Mouse (Mus musculus) ES-CJ7 (cell line): ENCODE measurements around the gene Taf5.
A peak's percentile ranks its signal among the peaks of the same experiment; 100 is the strongest.

Source experiments
- DNase-seq: peaks from one replicate; pipeline ENCODE4 v3.0.0; 2011; ENCODE audit warnings: low read depth, low spot score

The Taf5 gene

DNA sequence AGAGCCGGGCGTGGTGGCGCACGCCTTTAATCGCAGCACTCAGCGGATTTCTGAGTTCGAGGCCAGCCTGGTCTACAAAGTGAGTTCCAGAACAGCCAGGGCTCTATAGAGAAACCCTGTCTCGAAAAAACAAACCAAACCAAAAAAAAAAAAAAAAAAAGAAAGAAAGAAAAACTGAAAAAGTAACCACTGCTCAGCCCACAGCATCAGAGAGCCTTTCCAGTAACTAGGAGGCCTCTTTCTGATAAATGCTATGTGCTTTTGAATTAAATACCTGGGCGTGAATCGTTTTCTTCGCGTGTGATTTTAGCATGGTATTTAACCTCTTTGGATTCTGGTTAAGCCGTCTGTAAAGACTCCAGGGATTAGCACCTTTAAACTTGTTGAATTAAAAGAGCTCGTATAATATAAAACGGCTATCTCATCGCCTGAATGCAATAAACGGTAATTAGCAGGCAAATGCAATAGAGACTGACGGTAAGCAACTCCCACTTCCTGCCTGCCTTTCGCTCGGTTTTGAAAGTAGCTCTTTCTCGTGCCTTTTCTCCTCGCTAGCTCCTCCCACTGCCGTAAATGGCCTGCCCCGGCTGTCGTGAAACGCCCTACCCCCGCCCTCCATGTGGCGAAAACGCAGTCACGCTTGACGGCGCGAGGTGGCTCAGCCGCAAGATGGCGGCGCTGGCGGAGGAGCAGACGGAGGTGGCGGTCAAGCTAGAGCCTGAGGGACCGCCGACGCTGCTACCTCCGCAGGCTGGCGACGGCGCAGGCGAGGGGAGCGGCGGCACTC, at the start of gene Taf5:
Gene Taf5, plus strand, starts transcription at position 651 of the 787 bp plus-strand sequence.
- DNase-seq: peak; percentile 99

DNA sequence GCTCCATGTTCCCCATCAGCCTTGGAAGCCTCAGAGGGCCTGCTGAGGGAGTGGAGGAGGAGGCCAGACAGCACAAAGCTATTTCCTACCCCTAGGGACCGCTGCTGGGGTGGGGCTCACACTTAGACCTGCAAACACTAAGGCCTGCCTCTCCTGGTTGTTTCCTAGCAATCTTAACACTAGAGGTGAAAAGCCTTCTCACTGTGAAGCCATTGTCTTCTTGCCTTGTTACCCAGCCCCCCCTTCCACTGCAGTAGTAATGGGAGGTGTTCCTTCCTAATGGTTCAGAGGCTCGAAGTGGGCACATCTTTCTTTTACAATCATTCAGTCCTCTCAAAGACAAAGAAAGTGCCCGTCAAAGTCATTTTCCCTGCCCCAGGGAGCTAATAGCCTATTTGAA, 49.7 kb upstream of the Taf5 start:
- peak; percentile 90 for DNase-seq

DNA sequence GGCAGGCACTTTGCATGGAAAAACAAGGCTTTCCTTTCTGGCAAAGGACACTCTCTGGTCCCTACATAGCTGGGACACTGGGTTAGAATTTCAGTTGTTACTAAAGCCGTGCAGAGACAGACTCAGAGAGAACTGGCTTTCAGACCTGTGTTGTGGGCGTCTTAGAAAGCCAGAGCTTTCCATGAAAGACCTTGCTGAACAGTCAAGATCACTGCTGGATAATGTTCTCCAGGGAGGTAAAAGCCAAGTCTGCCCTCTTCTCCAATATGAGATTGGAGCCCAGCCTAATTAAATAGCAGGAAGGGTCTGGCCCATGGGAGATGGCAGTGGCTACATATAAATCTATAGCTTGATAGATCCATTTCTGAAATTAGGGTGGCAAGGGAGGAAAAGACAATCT, 49.2 kb upstream of the Taf5 start:
- no peak for DNase-seq

DNA sequence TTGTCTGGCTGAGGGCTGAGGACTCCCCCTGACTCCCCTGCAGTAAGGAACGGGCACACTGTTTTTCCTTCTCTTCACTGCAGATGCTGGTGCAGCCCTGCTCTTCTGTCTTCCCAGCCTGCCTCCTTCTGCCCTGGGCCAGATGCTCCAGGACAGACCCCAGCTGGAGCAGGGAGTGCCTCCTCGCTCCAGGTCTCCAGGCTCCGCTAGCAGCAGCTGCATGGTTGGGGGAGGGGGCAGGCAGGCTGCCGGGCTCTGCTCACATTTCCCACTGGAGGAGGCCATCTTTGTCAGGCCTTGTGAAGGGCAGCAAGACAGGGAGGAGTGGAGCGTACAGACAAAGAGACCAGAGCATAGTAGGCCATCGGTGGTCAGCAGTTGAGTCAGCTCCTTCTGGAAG, 48.2 kb upstream of the Taf5 start:
- peak; percentile 87 for DNase-seq

DNA sequence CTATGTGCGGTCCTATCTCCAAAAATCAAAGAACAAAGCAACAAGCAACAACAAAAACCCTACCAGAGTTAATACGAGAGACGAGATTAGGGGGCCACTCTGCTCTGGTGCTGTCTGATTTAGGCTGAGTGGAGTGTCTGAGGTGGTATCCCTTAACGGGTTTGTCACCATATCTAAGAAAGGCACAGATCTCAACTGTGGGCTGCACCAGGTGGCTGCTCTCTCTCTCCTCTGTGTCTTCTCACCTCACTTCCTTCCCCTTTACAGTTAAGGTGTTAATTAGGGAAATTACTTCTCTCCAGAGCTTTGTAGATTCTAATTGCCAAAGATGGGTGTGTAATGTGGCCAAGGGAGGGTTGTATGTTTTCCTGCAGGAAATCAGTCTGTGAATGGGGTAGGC, 44.8 kb upstream of the Taf5 start:
- no peak for DNase-seq

DNA sequence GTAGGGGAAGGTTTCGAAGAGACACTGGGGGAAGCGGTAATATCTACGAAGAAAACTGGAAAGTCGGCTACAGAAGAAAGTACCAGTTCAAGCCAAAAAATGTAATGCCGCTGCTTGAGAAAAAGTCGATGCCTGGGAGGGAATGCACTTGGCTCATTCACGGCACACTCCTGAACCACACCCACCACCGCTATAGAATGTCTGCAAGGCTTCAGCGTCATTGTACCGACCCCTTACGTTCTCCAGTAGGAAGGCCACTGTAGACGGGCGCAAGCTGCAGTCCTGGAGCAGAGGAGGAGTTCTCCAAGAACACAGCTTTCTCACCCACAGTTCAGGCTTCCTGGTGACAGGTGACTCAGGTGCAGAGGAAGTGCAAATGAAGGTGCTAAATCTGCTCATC, 44.0 kb upstream of the Taf5 start:
- peak; percentile 62 for DNase-seq

DNA sequence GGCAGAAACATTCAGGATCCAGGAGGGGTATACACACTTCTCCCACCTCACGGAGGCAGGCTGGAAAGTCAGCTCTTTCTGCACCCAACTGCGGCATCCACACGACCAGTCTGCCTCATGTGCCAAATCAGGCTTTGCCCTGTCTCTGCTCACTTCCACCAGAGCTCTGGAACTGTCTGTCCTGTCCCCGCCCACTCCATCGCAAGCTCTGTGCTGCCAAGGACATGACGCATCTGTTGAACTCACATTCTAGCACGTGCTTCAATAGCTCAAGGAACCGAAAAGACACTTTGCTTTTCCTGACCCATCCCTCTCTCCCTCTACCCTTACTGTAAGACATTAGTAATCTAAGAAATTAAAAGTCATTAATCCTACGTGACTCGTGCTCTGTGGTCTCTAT, 42.6 kb upstream of the Taf5 start:
- peak; percentile 20 for DNase-seq

DNA sequence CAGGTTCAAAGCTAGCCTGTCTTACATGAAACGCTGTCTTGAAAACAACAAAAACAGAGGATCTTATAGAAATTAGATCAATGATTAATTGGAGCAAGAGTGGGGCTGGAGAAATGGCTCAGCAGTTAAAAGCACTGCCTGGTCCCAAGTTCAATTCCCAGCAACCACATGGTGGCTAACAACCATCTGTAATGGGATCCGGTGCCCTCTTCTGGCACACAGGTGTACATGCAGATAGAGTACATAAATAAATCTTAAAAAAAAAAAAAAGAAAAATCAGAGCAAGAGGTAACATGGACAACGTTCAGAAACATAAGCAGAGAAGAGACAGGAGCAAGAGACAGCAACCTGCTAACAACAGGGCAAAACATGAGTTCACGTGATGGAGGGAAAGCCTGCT, 41.0 kb upstream of the Taf5 start:
- peak; percentile 39 for DNase-seq

DNA sequence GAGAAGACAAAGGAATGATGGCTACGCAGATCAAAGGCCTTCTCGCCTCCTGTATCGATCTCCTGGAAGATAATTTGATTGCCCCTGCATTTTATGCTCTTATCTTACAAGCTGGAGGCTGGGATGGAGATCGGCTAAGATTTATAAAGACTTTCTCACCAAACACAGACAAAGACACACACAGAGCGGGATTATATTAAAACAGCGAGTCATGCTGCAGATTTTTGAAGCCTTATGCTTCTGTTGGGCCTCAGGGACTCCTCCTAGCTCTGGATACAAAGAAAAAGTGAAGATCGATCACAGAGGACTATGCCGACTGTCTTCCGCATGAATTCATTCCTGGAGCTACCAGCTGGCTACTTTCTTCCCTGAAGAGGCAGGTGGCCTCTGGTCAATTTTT, 37.8 kb upstream of the Taf5 start:
- DNase-seq: no peak

DNA sequence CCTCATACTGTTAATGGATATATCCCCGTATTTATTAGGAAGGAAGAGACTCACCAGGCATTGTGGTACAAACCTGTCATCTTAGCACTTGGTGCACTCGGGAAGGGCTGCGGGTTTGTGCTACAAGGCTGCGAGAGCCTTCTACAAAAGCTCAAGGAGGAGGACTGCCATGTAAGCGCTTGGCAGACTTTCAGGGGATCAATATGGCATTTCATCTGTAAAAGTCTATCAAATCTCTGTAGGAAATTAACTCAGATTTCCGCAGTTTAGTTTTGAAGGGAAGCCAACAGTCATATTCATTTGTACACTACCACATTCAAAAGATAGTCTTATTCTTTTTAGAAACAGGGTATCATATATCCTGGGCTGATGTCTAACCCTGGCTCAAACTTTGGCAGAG, 35.8 kb upstream of the Taf5 start:
- DNase-seq: no peak

DNA sequence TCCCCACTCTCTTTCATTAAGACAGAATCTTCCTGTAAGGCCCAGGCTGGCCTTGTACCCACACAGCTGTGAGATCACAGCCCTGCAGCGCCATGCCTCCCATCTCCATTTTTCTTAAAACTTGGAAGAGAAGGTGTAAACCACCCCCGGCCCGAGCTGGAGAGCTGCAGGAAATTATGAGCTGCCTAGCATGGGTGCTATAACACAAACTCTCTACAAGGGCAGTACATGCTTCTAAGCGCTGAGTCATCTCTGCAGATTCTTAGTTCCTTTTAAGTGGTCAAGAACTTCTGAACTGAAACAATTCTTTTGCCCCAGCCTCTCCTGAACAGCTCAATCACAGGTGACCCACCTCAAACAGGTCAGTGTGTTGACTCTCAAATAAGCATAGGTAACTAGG, 32.6 kb upstream of the Taf5 start:
- no peak for DNase-seq

DNA sequence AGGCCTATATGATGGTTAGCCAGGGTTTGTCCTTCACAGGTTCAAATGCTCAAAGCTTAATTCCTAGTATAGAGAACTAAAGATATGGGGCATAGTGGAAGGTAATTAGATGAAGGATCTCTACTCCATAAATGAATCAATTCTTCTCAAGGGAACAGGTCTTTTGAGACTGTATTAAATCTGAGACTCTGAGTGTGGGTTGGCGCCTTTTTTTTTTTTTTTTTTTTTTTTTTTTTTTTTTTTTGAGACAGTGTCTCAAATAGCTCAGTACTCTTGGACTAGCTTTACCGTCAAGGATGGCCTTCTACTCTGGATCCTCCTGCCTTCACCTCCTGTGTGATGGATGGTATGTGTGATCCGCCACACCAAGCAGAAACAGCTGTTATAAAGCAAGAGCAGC, 30.9 kb upstream of the Taf5 start:
- no peak for DNase-seq

DNA sequence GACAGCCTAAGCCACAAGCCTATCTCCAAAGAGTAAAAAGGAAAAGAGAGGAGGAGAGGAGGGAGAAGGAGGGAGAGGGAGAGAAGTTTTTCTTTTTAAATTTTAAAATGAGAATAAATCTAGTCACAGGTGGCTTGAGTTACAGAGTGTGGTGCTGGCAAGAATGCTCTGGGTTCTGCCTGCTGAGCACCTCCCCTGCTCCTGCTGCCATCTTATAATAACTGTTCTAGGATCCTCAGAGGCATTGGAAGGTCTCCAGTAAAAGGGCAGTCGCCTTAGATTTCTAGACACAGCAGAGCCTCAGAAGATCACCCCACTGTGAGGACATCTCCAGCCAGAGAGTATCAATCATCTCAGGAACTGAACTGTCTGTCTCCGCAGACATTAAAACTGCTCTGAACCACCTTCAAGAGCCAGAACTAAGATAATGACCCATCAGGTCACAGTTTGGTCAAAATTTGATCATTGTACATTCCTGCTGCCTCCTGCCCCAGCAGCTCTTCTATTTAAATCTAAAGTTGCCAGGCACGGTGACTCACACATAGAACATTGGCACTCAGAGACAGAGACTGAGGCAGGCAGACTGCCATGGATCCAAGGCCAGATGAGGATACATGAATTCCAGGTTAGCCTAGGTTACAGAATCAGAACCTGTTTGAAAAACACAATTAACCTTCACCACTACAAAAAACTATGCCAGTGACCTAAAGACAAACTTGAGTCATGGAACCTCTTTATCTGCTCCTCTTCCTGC, 26.6 kb upstream of the Taf5 start:
- no peak for DNase-seq

DNA sequence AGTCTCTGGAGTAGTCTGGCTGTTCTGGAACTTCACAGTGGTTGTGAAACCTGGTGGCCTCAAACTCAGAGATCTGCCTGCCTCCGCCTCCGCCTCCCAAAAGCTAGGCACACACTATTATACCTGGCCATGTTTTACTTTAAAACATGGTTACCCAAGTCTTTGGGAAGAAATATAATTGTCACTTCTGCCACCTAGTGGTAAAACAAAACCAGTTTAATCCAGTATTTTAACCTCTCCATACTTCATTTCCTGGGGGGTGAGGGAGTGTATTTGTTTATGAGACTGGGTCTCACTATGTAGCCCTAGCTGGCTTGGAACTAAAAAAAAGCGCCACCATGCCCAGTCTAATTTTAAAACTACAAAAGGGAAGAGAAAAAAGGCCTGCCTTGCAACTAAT, 23.9 kb upstream of the Taf5 start:
- no peak for DNase-seq

DNA sequence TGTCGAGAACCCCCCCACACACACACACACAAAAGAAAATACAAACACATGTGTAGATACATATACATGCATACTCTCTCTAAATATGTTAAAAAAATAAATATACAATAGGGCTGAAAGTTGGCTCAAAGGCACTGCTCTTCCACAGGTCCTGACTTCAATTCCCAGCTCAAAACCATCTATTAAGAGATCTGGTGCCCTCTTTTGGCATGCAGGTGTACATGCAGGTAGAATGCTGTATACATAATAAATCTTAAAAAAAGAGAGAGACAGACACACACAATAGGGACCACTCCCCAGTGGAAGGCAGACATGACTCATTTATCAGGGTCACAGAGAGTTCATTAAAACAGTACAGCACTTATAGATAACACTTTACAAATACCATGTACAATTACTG, 21.2 kb upstream of the Taf5 start:
- no peak for DNase-seq

DNA sequence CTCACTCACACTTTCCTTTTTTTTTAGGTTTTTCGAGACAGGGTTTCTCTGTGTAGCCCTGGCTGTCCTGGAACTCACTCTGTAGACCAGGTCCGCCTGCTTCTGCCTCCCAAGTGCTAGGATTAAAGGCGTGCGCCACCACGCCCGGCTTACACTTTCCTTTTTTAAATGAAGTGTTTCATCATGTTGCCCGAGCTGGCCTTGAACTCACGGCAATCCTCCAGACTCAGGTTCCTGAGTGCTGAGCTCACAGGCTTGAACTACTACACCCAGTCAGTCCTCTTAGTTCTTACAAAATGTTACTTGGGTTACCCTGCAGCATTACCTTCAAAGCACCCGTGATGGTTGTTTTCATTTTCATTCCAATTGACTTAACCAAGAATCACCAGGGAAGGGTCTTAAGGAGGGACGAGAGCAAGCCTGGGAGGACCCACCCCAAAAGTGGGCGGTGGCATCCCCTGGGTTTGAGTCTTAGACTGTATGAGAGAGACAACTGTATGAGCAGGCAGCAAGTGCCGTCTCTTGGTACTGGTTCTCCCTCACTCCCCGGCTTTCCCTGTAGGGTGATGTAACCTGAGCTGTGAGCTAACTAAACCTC, 20.2 kb upstream of the Taf5 start:
- peak; percentile 92 for DNase-seq

DNA sequence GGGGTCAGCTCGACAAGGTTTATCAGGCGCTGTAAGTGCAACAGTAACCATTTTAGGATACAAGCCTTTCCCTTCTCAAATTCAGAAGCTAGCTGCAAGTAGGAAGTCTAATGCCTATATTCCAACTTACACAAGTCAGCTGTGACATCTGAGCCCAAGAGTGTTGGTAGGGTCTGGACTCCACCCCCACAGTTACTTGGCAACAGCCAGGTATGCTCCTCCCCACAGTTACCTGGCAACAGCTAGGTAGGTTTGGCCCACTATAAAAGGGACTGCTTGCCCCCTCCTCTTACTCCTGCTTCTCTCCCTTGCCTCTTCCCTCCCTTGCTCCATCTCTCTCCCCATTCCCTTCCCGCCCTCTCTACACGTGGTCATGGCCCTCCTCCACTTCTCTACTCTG, 18.5 kb upstream of the Taf5 start:
- peak; percentile 48 for DNase-seq

DNA sequence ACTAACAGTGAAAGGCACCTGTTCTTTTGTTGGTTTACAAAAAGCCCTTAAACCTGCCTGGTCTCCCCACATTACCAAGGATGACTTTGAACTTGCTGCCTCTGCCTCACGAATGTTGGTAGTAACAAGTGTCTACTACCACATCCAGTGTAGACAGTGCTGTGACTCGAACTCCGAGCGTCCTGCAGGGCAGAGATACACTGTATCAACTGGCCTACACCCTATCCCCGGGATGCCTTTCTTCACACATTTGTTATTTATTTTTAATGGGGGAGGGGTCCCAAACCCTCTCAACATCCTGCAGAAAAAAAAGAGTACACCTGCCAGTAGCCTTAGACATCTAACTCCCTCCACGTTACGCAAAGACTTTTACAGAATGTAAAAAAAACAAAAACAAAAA, 17.7 kb upstream of the Taf5 start:
- no peak for DNase-seq

DNA sequence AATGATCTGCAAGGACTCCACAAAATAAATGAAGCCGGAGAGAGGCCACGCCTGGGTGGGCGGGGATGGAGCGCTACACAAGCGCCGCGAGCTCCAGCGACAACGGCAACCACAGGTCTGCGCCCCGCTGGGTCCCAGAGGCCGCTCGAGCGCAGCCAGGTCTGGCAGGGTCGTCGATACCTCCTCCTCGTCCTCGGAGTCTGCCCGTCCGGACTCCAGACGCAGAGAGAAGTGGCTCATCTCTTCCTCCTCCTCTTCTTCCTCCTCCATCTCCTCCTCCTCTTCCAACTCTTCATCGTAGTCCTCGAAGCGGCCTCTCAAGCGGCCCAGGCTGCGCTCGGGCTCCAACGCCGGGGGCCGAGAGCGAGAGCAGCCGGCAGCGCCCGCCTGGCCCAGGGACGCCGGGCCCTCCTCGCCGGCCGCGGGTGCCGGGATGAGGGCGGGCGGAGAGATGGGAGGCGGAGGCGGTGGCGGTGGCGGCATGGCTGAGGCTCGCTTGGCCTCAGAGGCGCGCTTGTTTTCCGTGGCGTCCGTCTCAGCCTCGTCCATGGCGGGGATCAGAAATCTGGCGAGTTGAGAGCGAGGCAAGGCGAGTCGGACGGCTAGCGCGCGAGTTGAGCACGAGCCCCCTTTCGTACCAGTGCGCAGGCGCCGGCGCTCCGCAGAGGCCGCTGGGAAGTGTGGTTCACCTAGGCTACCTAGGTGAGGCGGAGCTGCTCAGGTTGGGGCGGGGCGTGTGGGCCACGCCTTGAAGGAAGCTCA, 17.1 kb upstream of the Taf5 start, which contains the start of gene Pcgf6:
Gene Pcgf6, minus strand, starts transcription at position 636 of the 762 bp plus-strand sequence.
- peak; percentile 96 for DNase-seq

DNA sequence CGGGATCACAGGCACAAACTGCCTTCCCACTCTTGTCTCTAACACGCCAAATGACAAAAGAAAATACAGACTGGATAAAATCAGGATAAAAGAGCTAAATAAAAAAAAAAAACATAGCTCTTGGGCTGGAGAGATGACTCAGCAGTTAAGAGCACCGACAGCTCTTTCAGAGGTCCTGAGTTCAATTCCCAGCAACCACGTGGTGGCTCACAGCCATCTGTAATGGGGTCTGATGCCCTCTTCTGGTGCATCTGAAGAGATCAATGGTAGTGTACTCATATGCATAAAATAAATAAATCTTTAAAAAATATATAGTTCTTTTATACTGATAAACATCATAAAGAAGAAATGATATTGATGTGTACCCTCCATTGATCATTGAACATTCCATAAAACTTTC, 14.6 kb upstream of the Taf5 start:
- no peak for DNase-seq

DNA sequence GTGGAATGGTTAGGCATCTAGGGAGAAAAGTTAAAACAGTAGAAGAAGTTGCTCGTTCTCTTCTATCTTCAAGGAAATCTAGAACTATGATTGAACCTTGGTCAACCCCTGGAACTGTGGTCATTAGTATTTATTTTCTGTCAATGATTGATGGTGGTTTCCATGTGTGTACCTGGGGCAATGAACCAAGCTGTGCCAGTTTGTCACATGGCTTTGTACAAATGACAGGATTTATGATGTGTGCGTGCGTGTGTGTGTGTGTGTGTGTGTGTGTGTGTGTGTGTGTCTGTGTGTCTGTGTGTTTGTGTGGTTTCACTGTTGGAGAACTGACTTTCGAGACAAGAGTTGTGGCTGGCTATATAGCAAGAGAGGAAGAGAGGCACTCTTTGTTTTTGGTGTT, 14.1 kb upstream of the Taf5 start:
- DNase-seq: no peak

DNA sequence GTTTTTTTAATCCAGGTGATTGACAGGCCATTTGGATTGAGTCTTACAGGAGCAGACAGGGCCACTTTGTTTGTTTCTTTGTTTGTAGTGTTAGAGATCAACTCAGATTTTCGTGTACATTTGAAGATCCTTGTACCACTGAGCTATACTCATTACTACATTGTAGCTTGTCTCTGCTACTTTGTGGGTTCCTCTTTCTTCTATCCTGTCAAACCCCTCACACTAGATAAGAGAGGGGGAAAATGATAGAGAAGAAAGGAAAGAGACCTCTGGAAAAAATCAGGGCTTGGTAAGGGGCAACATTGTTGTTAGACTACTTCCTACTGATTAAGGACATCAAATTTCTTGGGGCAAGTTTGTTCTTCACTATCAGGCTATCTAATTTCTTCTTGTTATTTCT, 9.9 kb upstream of the Taf5 start:
- DNase-seq: no peak
